Mouse (Mus musculus) hindbrain, embryonic 10.5 days (tissue): ENCODE measurements around the gene Ppp1r16b. TPM values are rescaled to one million over a fixed set of nuclear protein-coding genes. Genes with fewer than 3 reads are reported as not detected.

ENCODE experiments used
- DNase-seq: peaks from one replicate; pipeline ENCODE4 v3.0.0-alpha.2; 2017; ENCODE audit warnings: low spot score
- H3K27ac ChIP-seq: fragments of 300-500 bp; sonication (generic); 2 replicates; pipeline ENCODE4 v1.5.1; 2016; ENCODE audit warnings: mild to moderate bottlenecking, moderate library complexity
- H3K27me3 ChIP-seq: fragments of 300-500 bp; sonication (generic); 2 replicates; pipeline ENCODE4 v1.6.1; 2016; ENCODE audit warnings: mild to moderate bottlenecking; ENCODE audit not compliant: poor library complexity, insufficient read depth, severe bottlenecking
- H3K36me3 ChIP-seq: fragments of 300-500 bp; sonication (generic); 2 replicates; pipeline ENCODE4 v1.6.1; 2016; ENCODE audit warnings: mild to moderate bottlenecking, moderate library complexity
- H3K4me1 ChIP-seq: fragments of 300-500 bp; sonication (generic); replicated peaks from 2 replicates; pipeline ENCODE4 v1.6.1; 2016; ENCODE audit warnings: mild to moderate bottlenecking
- H3K4me3 ChIP-seq: fragments of 300-500 bp; sonication (generic); 2 replicates; pipeline ENCODE4 v1.5.1; 2016; ENCODE audit warnings: mild to moderate bottlenecking, moderate library complexity
- H3K9me3 ChIP-seq: fragments of 300-500 bp; sonication (generic); 2 replicates; pipeline ENCODE4 v1.6.1; 2016; ENCODE audit warnings: mild to moderate bottlenecking, moderate library complexity
- WGBS: fragments of 180-500 bp; shearing (Covaris S2); methylation state at CpG from one replicate; pipeline ENCODE4 v1.1.7; 2016; 5-methylcytosine and 5-hydroxymethylcytosine counted together
- polyA plus RNA-seq: library from polyadenylated mRNA; unstranded; fragments of >200 nt; fragmentation: Nextera tagmentation; extraction: Ambion mirVana; gene quantifications from 2 replicates; pipeline ENCODE4 v1.2.1, GENCODE M21; 2016

The Ppp1r16b gene
- polyA plus RNA-seq, 1 experiment from 2014 or later, result 3.0 TPM

DNA sequence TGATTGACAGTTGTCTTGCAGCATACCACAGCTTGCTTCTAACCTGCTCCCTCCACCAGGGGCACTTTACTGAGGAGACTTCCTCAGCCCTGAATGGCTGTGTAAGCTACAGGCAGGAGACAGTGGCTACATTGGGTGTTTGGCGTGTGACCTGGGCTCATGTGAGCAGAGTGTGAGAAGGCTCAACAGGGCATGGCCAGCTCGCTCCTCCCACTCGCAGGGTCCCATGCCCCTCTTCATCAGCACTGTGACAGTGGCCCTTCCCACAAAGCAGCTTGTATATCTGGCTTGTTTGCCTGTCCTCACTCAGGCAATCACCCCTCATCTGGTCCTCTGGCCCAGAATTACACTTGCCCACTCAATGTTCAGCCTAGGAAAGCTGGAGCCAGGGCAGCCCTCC is 73.9 kb downstream of the Ppp1r16b start:
- Histone ChIP-seq H3K27ac (peak overlapping the region; percentile 62), H3K4me3 (no peak overlapping the region), H3K4me1 (peaks cover 29% of the 10 kb centered on the region), H3K27me3 (no peaks in the 10 kb centered on the region; the same call in 1 of the 2 replicates), H3K9me3 (peaks cover 6% of the 10 kb centered on the region; the same call in 1 of the 2 replicates), H3K36me3 (peaks cover 5% of the 10 kb centered on the region; the same call in 1 of the 2 replicates)
- DNase-seq, result no peak
- 71% methylated on average over 3 of the region's 3 CpGs for WGBS

DNA sequence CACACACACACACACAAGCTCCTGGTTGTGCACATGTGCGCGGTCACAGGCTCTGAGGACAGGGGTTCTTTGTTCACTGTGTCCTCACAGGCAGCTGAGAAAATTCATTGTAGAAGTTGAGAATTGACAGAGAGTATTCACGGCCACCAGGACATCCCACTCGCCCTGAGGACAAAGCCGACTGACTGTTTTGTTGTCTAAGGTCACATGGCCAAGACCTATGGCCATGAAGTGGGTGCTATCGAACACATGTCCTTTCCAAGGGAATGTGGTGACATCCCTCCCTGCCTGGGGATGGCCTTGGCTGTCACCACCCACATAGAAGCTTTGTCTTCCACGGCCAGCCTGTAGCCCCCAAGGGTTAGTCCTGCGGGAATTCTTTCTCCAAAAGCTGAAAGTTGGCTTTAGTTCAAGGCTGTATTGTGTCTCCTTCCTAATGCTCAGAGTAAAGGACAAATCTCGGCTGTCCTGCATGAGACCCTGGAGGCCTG is 75.9 kb downstream of the Ppp1r16b start:
- WGBS, result 44% methylated on average over 9 of the region's 9 CpGs
- Histone ChIP-seq H3K4me3 (no peak overlapping the region), H3K9me3 (peaks cover 6% of the 10 kb centered on the region; the same call in 1 of the 2 replicates), H3K4me1 (peaks cover 32% of the 10 kb centered on the region), H3K36me3 (peaks cover 5% of the 10 kb centered on the region; the same call in 1 of the 2 replicates), H3K27me3 (no peaks in the 10 kb centered on the region; the same call in 1 of the 2 replicates), H3K27ac (peak overlapping the region; percentile 78)
- DNase-seq, result peak; percentile 62

DNA sequence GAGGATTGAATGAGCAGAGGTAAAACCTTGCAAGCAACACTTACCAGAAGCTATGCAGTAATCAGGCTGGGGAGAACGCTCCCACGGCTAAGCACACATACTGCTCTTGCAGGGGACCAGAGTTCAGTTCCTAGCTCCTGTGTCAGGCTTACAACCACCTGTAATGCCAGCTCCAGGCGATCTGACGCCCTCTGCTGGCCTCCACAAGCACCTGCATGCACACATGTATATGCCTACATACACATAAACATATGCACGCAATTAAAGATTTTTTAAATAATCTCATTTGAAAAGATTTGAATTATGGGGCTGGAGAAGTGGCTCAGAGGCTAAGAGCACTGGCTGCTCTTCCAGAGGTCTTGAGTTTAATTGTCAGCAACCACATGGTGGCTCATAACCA is 77.2 kb downstream of the Ppp1r16b start:
- Histone ChIP-seq H3K4me1 (peaks cover 32% of the 10 kb centered on the region), H3K9me3 (0 out of 2 replicates have a peak, but pooled peaks cover 3% of the 10 kb centered on the region), H3K4me3 (no peak overlapping the region), H3K36me3 (peaks cover 5% of the 10 kb centered on the region; the same call in 1 of the 2 replicates), H3K27ac (no peak overlapping the region), H3K27me3 (no peaks in the 10 kb centered on the region; the same call in 1 of the 2 replicates)
- 77% methylated on average over 5 of the region's 5 CpGs for WGBS
- no peak for DNase-seq

DNA sequence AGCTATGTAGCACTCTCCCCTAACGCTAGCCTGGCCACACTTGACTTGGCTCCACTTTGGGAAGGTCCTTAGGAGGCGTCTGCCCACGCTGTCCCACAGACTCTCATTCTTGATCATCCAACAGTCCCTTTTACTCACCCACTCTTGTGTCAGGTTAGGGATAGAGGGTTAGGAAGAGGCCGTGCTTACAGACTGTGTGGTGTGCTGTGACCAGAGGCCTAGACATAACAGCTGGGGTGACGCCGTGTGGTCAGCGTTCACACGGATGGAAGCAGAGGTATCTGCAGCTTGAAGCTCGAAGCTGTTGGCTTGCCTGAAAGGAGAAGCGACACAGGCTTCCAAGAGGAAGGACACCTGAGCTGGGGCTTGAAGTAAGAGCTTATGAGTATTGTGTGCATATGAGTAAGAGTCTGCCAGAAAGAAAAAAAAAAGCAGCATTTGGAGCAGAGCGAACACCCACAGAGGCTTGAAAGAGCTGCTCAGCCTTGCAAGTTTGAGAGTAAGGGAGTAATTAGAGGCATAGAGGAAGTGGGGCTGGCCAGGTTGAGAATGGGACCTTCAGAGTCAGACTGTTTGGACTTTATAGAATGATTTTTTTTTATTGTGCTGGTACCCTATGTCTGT is 78.4 kb downstream of the Ppp1r16b start:
- 91% methylated on average over 11 of the region's 11 CpGs for WGBS
- H3K9me3 ChIP-seq, result 0 out of 2 replicates have a peak, but pooled peaks cover 3% of the 10 kb centered on the region
- H3K27ac ChIP-seq, result no peak overlapping the region
- peaks cover 5% of the 10 kb centered on the region; the same call in 1 of the 2 replicates for H3K36me3 ChIP-seq
- no peak overlapping the region for H3K4me3 ChIP-seq
- no peaks in the 10 kb centered on the region; the same call in 1 of the 2 replicates for H3K27me3 ChIP-seq
- DNase-seq, result no peak
- H3K4me1 ChIP-seq, result peaks cover 27% of the 10 kb centered on the region

- DNase-seq, result peak; percentile 58
- Histone ChIP-seq H3K4me1 (peaks cover 17% of the 10 kb centered on the region), H3K27ac (peak overlapping the region; percentile 46; the same call in 1 of the 2 replicates), H3K4me3 (no peak overlapping the region), H3K36me3 (peaks cover 5% of the 10 kb centered on the region; the same call in 1 of the 2 replicates), H3K9me3 (0 out of 2 replicates have a peak, but pooled peaks cover 3% of the 10 kb centered on the region), H3K27me3 (no peaks in the 10 kb centered on the region)
- WGBS, result 20% methylated on average over 2 of the region's 2 CpGs
Observed at GRCm38 (mm10) chr2:158745049-158745482, 79.9 kb downstream of the Ppp1r16b start.

DNA sequence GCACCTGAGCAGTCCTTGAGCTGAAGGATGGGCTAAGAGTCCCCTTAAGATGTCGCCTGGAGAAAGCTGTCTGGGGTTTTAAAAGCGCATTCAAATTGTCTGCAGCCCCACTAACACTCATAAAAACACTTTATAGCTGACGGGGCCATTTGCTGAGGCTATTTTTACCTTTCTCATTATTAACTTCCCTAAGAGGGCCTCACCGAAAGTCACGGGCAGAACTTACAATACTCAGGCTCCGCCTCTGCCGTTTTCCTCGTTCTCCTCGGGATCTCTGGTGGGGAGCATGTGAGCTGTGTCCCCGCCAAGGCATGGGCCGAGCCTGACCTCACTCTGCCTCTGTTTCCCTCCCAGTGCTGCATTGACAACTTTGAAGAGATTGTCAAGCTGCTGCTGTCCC is 81.0 kb downstream of the Ppp1r16b start:
- 87% methylated on average over 11 of the region's 11 CpGs for WGBS
- no peak for DNase-seq
- H3K27ac ChIP-seq, result no peak overlapping the region
- H3K36me3 ChIP-seq, result peaks cover 5% of the 10 kb centered on the region; the same call in 1 of the 2 replicates
- H3K27me3 ChIP-seq, result no peaks in the 10 kb centered on the region
- no peak overlapping the region for H3K4me3 ChIP-seq
- peaks cover 11% of the 10 kb centered on the region for H3K4me1 ChIP-seq
- H3K9me3 ChIP-seq, result 0 out of 2 replicates have a peak, but pooled peaks cover 3% of the 10 kb centered on the region

DNA sequence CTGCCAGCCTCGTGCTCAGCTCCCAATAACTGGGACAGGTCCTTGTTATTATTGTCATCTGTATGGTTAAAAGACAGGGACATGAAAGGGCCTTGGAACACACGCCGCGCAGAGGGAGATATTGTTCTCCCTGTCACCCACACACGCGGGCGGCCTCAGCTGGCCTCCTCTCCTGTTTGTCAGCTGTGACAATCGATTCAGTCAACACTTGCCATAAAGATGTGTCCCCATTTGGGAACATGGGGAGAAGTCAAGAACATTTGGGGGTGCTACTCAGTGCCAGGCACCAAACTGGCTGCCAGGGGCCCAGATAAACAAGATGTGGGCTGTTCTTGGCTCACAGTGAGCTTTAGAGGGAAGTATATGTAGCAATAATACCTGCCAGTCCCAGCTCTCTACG is 84.2 kb downstream of the Ppp1r16b start:
- Histone ChIP-seq H3K36me3 (no peaks in the 10 kb centered on the region), H3K4me3 (no peak overlapping the region), H3K4me1 (peaks cover 3% of the 10 kb centered on the region; the same call in 1 of the 2 replicates), H3K9me3 (no peaks in the 10 kb centered on the region), H3K27me3 (no peaks in the 10 kb centered on the region), H3K27ac (no peak overlapping the region)
- no peak for DNase-seq
- 86% methylated on average over 9 of the region's 9 CpGs for WGBS

- WGBS, result 85% methylated on average over 2 of the region's 2 CpGs
- no peak for DNase-seq
- H3K36me3 ChIP-seq, result 0 out of 2 replicates have a peak, but pooled peaks cover 8% of the 10 kb centered on the region
- H3K4me3 ChIP-seq, result no peak overlapping the region
- no peaks in the 10 kb centered on the region for H3K9me3 ChIP-seq
- H3K4me1 ChIP-seq, result 0 out of 2 replicates have a peak, but pooled peaks cover 3% of the 10 kb centered on the region
- no peak overlapping the region for H3K27ac ChIP-seq
- H3K27me3 ChIP-seq, result no peaks in the 10 kb centered on the region
Observed at GRCm38 (mm10) chr2:158760231-158760630, 95.0 kb downstream of the Ppp1r16b start.

DNA sequence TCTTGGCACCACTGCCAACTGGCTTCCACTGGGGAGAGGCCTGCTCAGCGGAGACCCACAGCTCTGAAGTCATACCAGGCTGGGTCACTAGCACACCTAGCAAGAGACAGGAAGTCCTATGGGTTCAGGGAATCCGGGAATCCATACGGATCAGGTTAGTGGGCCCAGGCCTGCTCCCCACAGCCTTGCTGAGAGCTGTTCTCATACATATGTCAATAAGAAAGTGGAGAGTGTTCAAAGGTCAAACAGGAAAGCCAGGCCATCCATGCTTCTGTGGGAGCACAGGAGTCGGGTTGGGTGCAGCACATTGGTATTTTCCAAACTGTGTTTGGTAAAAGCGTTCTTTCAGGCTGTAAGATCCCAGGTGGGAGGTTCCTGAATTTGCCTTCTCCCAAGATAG is 97.1 kb downstream of the Ppp1r16b start:
- DNase-seq, result no peak
- Histone ChIP-seq H3K27ac (no peak overlapping the region), H3K27me3 (no peaks in the 10 kb centered on the region), H3K4me3 (no peak overlapping the region), H3K36me3 (0 out of 2 replicates have a peak, but pooled peaks cover 8% of the 10 kb centered on the region), H3K9me3 (no peaks in the 10 kb centered on the region), H3K4me1 (peaks cover 6% of the 10 kb centered on the region; the same call in 1 of the 2 replicates)
- 89% methylated on average over 5 of the region's 5 CpGs for WGBS

- under 1% methylated on average over 48 of the region's 48 CpGs for WGBS
- H3K36me3 ChIP-seq, result peaks cover 20% of the 10 kb centered on the region; the same call in 1 of the 2 replicates
Observed at GRCm38 (mm10) chr2:158767742-158768339, 102.6 kb downstream of the Ppp1r16b start, which contains the start of gene Fam83d. Gene Fam83d (plus strand): TSS chr2:158768093.

GRCm38 (mm10) chr2:158768350-158768749 is 103.2 kb downstream of the Ppp1r16b start:
- DNase-seq, result no peak
- WGBS, result under 1% methylated on average over 37 of the region's 37 CpGs
- peaks cover 50% of the 10 kb centered on the region for H3K4me1 ChIP-seq

More at GRCm38 (mm10) chr2:158767742-158768339, 102.6 kb downstream of the Ppp1r16b start, which contains the start of gene Fam83d:
- Histone ChIP-seq H3K9me3 (no peaks in the 10 kb centered on the region), H3K4me3 (peak within 1 kb of the TSS; percentile 91), H3K27me3 (no peaks in the 10 kb centered on the region), H3K4me1 (peaks cover 50% of the 10 kb centered on the region), H3K27ac (peak within 1 kb of the TSS; percentile 93)
- DNase-seq, result peak; percentile 97

DNA sequence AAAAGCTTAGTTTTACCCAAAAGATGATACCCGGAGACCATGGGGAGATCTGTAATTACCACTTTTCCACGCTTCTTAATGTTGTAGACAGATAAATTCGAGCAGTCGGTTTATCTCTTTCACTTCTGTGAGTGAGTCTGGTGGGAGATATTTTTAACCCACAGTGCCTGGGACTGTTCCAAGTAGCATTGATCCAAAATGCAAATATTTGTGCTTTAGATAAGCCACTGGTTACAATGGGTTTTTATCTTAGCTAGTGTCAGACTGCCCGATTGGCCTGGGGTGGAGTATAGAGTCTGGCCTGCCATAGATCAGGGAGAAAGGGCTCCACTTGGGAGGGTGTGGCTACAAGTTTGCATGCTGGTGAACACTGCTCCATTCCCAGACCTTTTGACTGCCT is 103.6 kb downstream of the Ppp1r16b start:
- WGBS, result 18% methylated on average over 5 of the region's 5 CpGs
- no peak for DNase-seq
- Histone ChIP-seq H3K27me3 (no peaks in the 10 kb centered on the region), H3K4me1 (peaks cover 50% of the 10 kb centered on the region), H3K36me3 (peaks cover 29% of the 10 kb centered on the region), H3K27ac (peak overlapping the region; percentile 93), H3K4me3 (peak overlapping the region; percentile 91), H3K9me3 (no peaks in the 10 kb centered on the region)

More at GRCm38 (mm10) chr2:158768350-158768749, 103.2 kb downstream of the Ppp1r16b start:
- peak overlapping the region; percentile 93 for H3K27ac ChIP-seq
- peaks cover 25% of the 10 kb centered on the region for H3K36me3 ChIP-seq
- no peaks in the 10 kb centered on the region for H3K9me3 ChIP-seq
- peak overlapping the region; percentile 91 for H3K4me3 ChIP-seq
- no peaks in the 10 kb centered on the region for H3K27me3 ChIP-seq
